ENCODE assay signal across 28 mouse cellular contexts in genomic region chr1:186505912-186506311, GRCm38 (mm10).
A peak's percentile ranks its signal among the peaks of the same experiment; 100 is the strongest.
DNase-seq lines count a peak whose midpoint lies in the region; ATAC-seq and TF ChIP-seq lines count a peak whose summit lies in the region.
"Had no signal": no experiment of that assay in that cellular context is flagged by ENCODE, and none has a peak within 500 bp of the region (broad histone marks: within the 10 kb centered on the region; RNA-seq: fewer than 3 reads in every experiment).

No protein-coding gene starts in this region.

- TF ChIP-seq CTCF in liver, postnatal 0 days (IDR thresholded peaks at IDR 0.05; ENCODE audit: low read depth) = no peak

- ATAC-seq in forebrain, embryonic 11.5 days (replicated peaks; ENCODE audit: low FRiP score) = 0 out of 2 replicates have a peak, but pooled peaks have one; percentile 25
- ATAC-seq in forebrain, embryonic 16.5 days = no peak
- peak; percentile 35; the same call in 1 of the 2 replicates for ATAC-seq in liver, postnatal 0 days
- ATAC-seq: intestine, postnatal 0 days had no signal

- no peaks in the 10 kb centered on the region for H3K36me3 ChIP-seq in forebrain, embryonic 11.5 days (ENCODE audit: control insufficient read depth, insufficient read depth, low read length)
- no peaks in the 10 kb centered on the region for H3K36me3 ChIP-seq in forebrain, embryonic 16.5 days (ENCODE audit: control insufficient read depth, insufficient read depth)
- no peaks in the 10 kb centered on the region for H3K36me3 ChIP-seq in liver, postnatal 0 days (replicated peaks; ENCODE audit: insufficient read depth, low read length)
- no peaks in the 10 kb centered on the region for H3K36me3 ChIP-seq in limb, embryonic 10.5 days
- H3K36me3 ChIP-seq: G1E; heart, embryonic 12.5 days; limb, embryonic 13.5 days; midbrain, embryonic 13.5 days; neural tube, embryonic 13.5 days had no signal

- TF ChIP-seq EP300 in liver, postnatal 0 days (IDR thresholded peaks at IDR 0.05; ENCODE audit: low read depth) = no peak

- H3K27ac ChIP-seq in forebrain, embryonic 11.5 days (ENCODE audit: low read depth, low read length) = no peak overlapping the region
- no peak overlapping the region for H3K27ac ChIP-seq in forebrain, embryonic 16.5 days (ENCODE audit: low read length)
- H3K27ac ChIP-seq in liver, postnatal 0 days (ENCODE audit: low read depth) = no peak overlapping the region
- peak overlapping the region; percentile 63 for H3K27ac ChIP-seq in limb, embryonic 10.5 days
- H3K27ac ChIP-seq: heart, adult 2 months; hindbrain, embryonic 14.5 days; limb, embryonic 13.5 days; liver, embryonic 14.5 days; midbrain, embryonic 13.5 days; neural tube, embryonic 13.5 days had no signal

- H3K4me1 ChIP-seq in forebrain, embryonic 11.5 days (replicated peaks; ENCODE audit: control insufficient read depth, insufficient read depth, low read length) = 0 out of 2 replicates have a peak, but pooled peaks cover 5% of the 10 kb centered on the region
- H3K4me1 ChIP-seq in forebrain, embryonic 16.5 days (replicated peaks; ENCODE audit: control insufficient read depth, insufficient read depth, low read length) = peaks cover 12% of the 10 kb centered on the region
- no peaks in the 10 kb centered on the region for H3K4me1 ChIP-seq in liver, postnatal 0 days (ENCODE audit: insufficient read depth)
- H3K4me1 ChIP-seq in limb, embryonic 10.5 days = peaks cover 28% of the 10 kb centered on the region
- H3K4me1 ChIP-seq: midbrain, embryonic 13.5 days had no signal

- H3K4me3 ChIP-seq in forebrain, embryonic 11.5 days (ENCODE audit: low read depth, low read length) = no peak overlapping the region
- no peak overlapping the region for H3K4me3 ChIP-seq in forebrain, embryonic 16.5 days (replicated peaks; ENCODE audit: low read length)
- no peak overlapping the region for H3K4me3 ChIP-seq in liver, postnatal 0 days (ENCODE audit: low read depth, low read length)
- H3K4me3 ChIP-seq in limb, embryonic 10.5 days = no peak overlapping the region
- H3K4me3 ChIP-seq: heart, adult 2 months; heart, embryonic 12.5 days; limb, embryonic 13.5 days; midbrain, embryonic 13.5 days; neural tube, embryonic 13.5 days had no signal

- 50% methylated on average over 1 of the region's 1 CpGs for whole genome bisulfite sequencing in forebrain, embryonic 11.5 days
- 44% methylated on average over 1 of the region's 1 CpGs for WGBS in forebrain, embryonic 16.5 days
- WGBS in liver, postnatal 0 days (ENCODE audit: insufficient replicate concordance) = 42% methylated on average over 1 of the region's 1 CpGs
- WGBS in limb, embryonic 10.5 days = 79% methylated on average over 1 of the region's 1 CpGs

- H3K27me3 ChIP-seq in forebrain, embryonic 11.5 days (ENCODE audit: control insufficient read depth, insufficient read depth, low read length) = no peaks in the 10 kb centered on the region
- no peaks in the 10 kb centered on the region for H3K27me3 ChIP-seq in forebrain, embryonic 16.5 days (replicated peaks; ENCODE audit: control insufficient read depth, insufficient read depth, low read length)
- no peaks in the 10 kb centered on the region for H3K27me3 ChIP-seq in liver, postnatal 0 days (ENCODE audit: insufficient read depth, low read length)
- H3K27me3 ChIP-seq in limb, embryonic 10.5 days (ENCODE audit: low read depth, poor library complexity, severe bottlenecking) = no peaks in the 10 kb centered on the region
- H3K27me3 ChIP-seq: heart, embryonic 12.5 days; limb, embryonic 13.5 days; midbrain, embryonic 13.5 days; neural tube, embryonic 13.5 days had no signal

- H3K9me3 ChIP-seq in forebrain, embryonic 11.5 days (ENCODE audit: control insufficient read depth, low read length) = no peaks in the 10 kb centered on the region
- H3K9me3 ChIP-seq in forebrain, embryonic 16.5 days (ENCODE audit: control insufficient read depth, low read length) = no peaks in the 10 kb centered on the region
- H3K9me3 ChIP-seq in liver, postnatal 0 days (ENCODE audit: low read length) = no peaks in the 10 kb centered on the region
- no peaks in the 10 kb centered on the region for H3K9me3 ChIP-seq in limb, embryonic 10.5 days (replicated peaks)
- H3K9me3 ChIP-seq: limb, embryonic 13.5 days; midbrain, embryonic 13.5 days; neural tube, embryonic 13.5 days had no signal

- DNase-seq in forebrain, embryonic 11.5 days (ENCODE audit: low spot score) = no peak
- DNase-seq in liver, postnatal 0 days = no peak
- DNase-seq in liver = no peak
- DNase-seq in limb, embryonic 10.5 days (ENCODE audit: low spot score) = no peak
- no peak for DNase-seq in frontal cortex, postnatal 36 days (ENCODE audit: low spot score in 2 of 2)
- no peak for DNase-seq in frontal cortex, postnatal 14 days (ENCODE audit: low spot score in 2 of 2)
- DNase-seq: adrenal gland, postnatal 14 days; cerebellum, adult 11 months; cerebellum, adult 9-10 months; cerebellum, postnatal 36 days; gastrocnemius, postnatal 14 days; heart, adult 2 months; kidney, adult 9 months; kidney, postnatal 10 days; layer of hippocampus, postnatal 36 days; lung, postnatal 36 days; right cerebral cortex, postnatal 14 days; spleen, adult 18-20 months; thymus, postnatal 14 days had no signal

- no peak overlapping the region for H3K9ac ChIP-seq in forebrain, embryonic 11.5 days (ENCODE audit: low read length)
- H3K9ac ChIP-seq in forebrain, embryonic 16.5 days (replicated peaks; ENCODE audit: low read depth, low read length) = no peak overlapping the region
- no peak overlapping the region for H3K9ac ChIP-seq in liver, postnatal 0 days (replicated peaks)
- H3K9ac ChIP-seq: heart, embryonic 12.5 days; hindbrain, embryonic 14.5 days; limb, embryonic 13.5 days; liver, embryonic 14.5 days; midbrain, embryonic 13.5 days; neural tube, embryonic 13.5 days had no signal

- H3K4me2 ChIP-seq in forebrain, embryonic 11.5 days (ENCODE audit: low read depth, low read length, severe bottlenecking) = no peak overlapping the region
- no peak overlapping the region for H3K4me2 ChIP-seq in forebrain, embryonic 16.5 days (ENCODE audit: low read length)
- no peak overlapping the region for H3K4me2 ChIP-seq in liver, postnatal 0 days (ENCODE audit: low read depth, low read length)
- H3K4me2 ChIP-seq: heart, embryonic 12.5 days; hindbrain, embryonic 14.5 days; limb, embryonic 13.5 days; midbrain, embryonic 13.5 days; neural tube, embryonic 13.5 days had no signal
